Mouse (Mus musculus) lung, embryonic 14.5 days (tissue): ENCODE results near the gene Naa40. TPM values are rescaled to one million over a fixed set of nuclear protein-coding genes. Genes with fewer than 3 reads are reported as not detected.

Source experiments
- ATAC-seq: fragments of 200-750 bp; cut with Nextera tagmentation; 2 replicates; pipeline ENCODE4 v1.8.0; 2017; ENCODE audit warnings: mild to moderate bottlenecking, moderate TSS enrichment, moderate library complexity; ENCODE audit not compliant: insufficient read depth
- DNase-seq: peaks from one replicate; pipeline ENCODE4 v3.0.0-alpha.2; 2015
- H3K27ac ChIP-seq: fragments of 300-500 bp; sonication (generic); 2 replicates; pipeline ENCODE4 v1.5.1; 2014; ENCODE audit warnings: low read depth, mild to moderate bottlenecking, moderate library complexity
- H3K27me3 ChIP-seq: fragments of 300-500 bp; sonication (generic); 2 replicates; pipeline ENCODE4 v1.6.1; 2014; ENCODE audit warnings: low read length, control low read depth; ENCODE audit not compliant: insufficient read depth
- H3K36me3 ChIP-seq: fragments of 300-500 bp; sonication (generic); 2 replicates; pipeline ENCODE4 v1.6.1; 2014; ENCODE audit warnings: control low read depth; ENCODE audit not compliant: insufficient read depth
- H3K4me1 ChIP-seq: fragments of 300-500 bp; sonication (generic); 2 replicates; pipeline ENCODE4 v1.6.1; 2014; ENCODE audit warnings: antibody characterized with exemption, control low read depth; ENCODE audit not compliant: insufficient read depth
- H3K4me2 ChIP-seq: fragments of 300-500 bp; sonication (generic); 2 replicates; pipeline ENCODE4 v1.6.1; 2014; ENCODE audit warnings: mild to moderate bottlenecking
- H3K4me3 ChIP-seq: fragments of 300-500 bp; sonication (generic); 2 replicates; pipeline ENCODE4 v1.5.1; 2014; ENCODE audit warnings: low read depth, low read length
- H3K9ac ChIP-seq: fragments of 300-500 bp; sonication (generic); 2 replicates; pipeline ENCODE4 v1.6.1; 2014
- H3K9me3 ChIP-seq: fragments of 300-500 bp; sonication (generic); 2 replicates; pipeline ENCODE4 v1.6.1; 2016; ENCODE audit warnings: low read depth, low read length, control low read depth
- CTCF ChIP-seq: IDR thresholded peaks from 2 replicates; pipeline ENCODE4 v1.5.1; 2016; ENCODE audit warnings: antibody characterized with exemption, low read depth
- WGBS: fragments of 180-500 bp; shearing (Covaris S2); extraction: QIAGEN DNeasy Blood & Tissue Kit; methylation state at CpG from one replicate; pipeline ENCODE4 v1.1.7; 2014; 5-methylcytosine and 5-hydroxymethylcytosine counted together
- polyA plus RNA-seq: library from polyadenylated mRNA; unstranded; fragments of >200 nt; fragmentation: Nextera tagmentation; extraction: Ambion mirVana; gene quantifications from 2 replicates; pipeline ENCODE4 v1.2.1, GENCODE M21; 2014

Naa40 gene
- polyA plus RNA-seq, 1 experiment from 2014 or later: 65.8 TPM

DNA sequence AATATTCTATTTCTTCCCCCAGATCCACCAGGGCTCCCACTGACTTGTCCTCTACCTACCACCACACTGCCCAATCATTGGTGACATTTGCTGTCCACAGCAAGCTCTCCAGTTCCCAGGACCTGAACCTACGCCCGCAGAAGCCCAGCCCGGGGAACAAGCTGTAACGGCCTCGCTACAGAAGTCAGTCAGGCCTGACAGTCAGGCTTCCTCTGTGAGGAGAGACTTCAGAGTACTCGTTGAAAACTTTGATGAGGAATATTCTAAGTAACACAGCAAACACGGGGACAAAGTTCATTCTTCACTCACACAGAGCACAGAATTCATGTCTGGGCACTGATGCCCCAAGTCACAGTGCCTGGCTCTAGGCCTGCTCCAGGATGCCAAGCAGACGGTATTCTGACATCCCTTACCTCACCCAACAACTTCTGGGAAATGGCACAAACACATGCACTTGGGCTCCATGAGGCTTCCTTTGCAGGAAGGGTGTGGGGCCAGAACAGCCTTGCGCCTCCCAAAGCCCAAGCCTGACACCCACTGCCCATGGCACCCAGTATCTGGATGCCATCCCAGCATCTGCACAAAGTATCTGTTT lies 15.8 kb downstream of the Naa40 start:
- Histone ChIP-seq H3K27me3 (no peaks in the 10 kb centered on the region), H3K4me1 (no peaks in the 10 kb centered on the region), H3K36me3 (peaks cover 44% of the 10 kb centered on the region), H3K4me2 (no peak overlapping the region), H3K27ac (no peak overlapping the region), H3K4me3 (no peak overlapping the region), H3K9ac (no peak overlapping the region), H3K9me3 (no peaks in the 10 kb centered on the region)
- WGBS: 85% methylated on average over 9 of the region's 9 CpGs
- DNase-seq (no peak), ATAC-seq (no peak)
- TF ChIP-seq CTCF: no peak

DNA sequence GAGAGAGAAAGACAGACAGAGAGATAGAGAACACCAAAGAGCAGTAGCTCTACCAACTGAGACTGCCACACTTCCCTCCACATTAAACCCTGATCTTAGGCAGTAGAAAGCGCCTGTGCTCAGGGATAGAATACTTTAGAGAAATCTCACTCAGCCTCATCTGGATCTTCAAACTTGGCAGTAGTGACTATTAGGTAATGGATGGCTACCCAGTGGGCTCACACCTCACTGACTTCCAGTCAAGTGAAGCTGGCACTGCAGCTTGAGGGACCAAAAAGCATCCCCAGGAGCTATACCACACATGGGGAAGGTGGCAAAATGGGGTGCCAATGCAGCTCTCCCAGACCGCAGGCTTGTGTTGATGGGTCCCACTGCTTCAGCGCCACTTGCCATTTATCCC lies 16.7 kb downstream of the Naa40 start:
- DNase-seq: no peak
- Histone ChIP-seq H3K9ac (no peak overlapping the region), H3K4me3 (no peak overlapping the region), H3K9me3 (no peaks in the 10 kb centered on the region), H3K36me3 (peaks cover 35% of the 10 kb centered on the region), H3K27me3 (no peaks in the 10 kb centered on the region), H3K4me2 (no peak overlapping the region), H3K27ac (no peak overlapping the region), H3K4me1 (no peaks in the 10 kb centered on the region)
- no peak for TF ChIP-seq CTCF
- 86% methylated on average over 3 of the region's 3 CpGs for WGBS
- no peak for ATAC-seq

DNA sequence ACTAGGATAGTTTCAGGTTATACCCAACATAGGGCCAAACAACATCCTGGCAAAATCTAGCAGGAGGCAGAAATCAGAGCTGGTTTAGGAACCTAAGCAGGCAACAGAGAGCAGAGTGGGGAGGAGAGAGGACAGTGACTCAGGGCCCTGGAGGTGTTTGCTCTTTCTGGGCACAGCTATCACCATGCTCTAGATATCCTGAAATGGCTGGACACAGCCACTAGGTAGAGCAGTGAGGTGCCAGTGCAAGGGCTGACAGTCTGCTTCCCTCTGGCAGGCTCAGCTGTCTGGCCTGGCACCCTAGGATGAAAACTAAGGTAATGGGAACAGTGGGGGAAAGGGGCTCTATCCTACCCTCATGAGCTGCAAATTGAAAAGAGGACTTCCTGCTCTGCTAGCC lies 17.5 kb downstream of the Naa40 start:
- Histone ChIP-seq H3K4me3 (no peak overlapping the region), H3K9me3 (no peaks in the 10 kb centered on the region), H3K27me3 (no peaks in the 10 kb centered on the region), H3K4me1 (no peaks in the 10 kb centered on the region), H3K9ac (no peak overlapping the region), H3K27ac (no peak overlapping the region), H3K36me3 (peaks cover 31% of the 10 kb centered on the region), H3K4me2 (no peak overlapping the region)
- no peak for ATAC-seq
- TF ChIP-seq CTCF: 0 out of 2 replicates have a peak, but pooled peaks have one; percentile 10
- no peak for DNase-seq

DNA sequence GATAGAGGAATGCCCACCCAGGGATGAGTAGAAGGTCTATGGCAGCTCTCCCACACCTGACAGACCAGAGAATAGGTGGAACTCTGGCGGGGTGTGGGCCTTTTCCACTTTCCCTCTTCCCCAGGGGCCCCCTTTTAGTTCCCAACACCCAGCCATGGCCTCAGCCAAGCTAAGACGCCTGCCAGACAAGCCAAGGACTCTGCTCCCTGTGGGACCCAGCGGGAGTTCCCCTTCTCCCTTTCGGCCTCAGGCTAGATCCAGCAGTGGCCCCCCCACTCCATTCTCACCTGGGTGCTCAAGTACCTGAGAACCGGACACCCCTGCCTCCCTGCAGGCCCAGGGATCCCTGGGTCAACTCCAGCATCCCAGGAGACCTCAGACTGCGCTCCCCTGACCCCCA lies 18.8 kb downstream of the Naa40 start:
- ATAC-seq (no peak), DNase-seq (no peak)
- H3K9ac ChIP-seq: no peak overlapping the region
- TF ChIP-seq CTCF: no peak
- peaks cover 19% of the 10 kb centered on the region for H3K36me3 ChIP-seq
- H3K4me3 ChIP-seq: no peak overlapping the region
- no peaks in the 10 kb centered on the region for H3K9me3 ChIP-seq
- WGBS: 83% methylated on average over 6 of the region's 6 CpGs
- no peaks in the 10 kb centered on the region for H3K27me3 ChIP-seq
- no peaks in the 10 kb centered on the region; the same call in 1 of the 2 replicates for H3K4me1 ChIP-seq
- H3K27ac ChIP-seq: no peak overlapping the region
- no peak overlapping the region for H3K4me2 ChIP-seq

DNA sequence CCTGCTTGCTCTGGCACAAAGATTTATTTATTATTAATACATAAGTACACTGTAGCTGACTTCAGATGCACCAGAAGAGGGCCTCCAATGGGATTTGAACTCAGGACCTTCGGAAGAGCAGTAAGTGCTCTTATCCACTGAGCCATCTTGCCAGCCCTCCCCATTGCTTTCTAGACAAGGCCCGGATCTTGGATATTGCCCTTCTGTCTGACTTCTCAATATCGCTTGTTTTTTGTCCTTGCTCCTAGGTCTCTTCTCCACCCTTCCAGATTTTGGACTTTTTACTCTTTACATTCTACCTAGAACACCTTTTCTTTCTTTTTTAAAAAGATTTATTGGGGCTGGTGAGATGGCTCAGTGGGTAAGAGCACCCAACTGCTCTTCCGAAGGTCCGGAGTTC lies 22.2 kb downstream of the Naa40 start:
- Histone ChIP-seq H3K4me2 (no peak overlapping the region), H3K9me3 (no peaks in the 10 kb centered on the region), H3K36me3 (peaks cover 21% of the 10 kb centered on the region), H3K27ac (no peak overlapping the region), H3K9ac (no peak overlapping the region), H3K4me1 (peaks cover 15% of the 10 kb centered on the region), H3K4me3 (no peak overlapping the region), H3K27me3 (no peaks in the 10 kb centered on the region)
- WGBS: 95% methylated on average over 5 of the region's 5 CpGs
- no peak for DNase-seq
- no peak for ATAC-seq
- no peak for TF ChIP-seq CTCF

DNA sequence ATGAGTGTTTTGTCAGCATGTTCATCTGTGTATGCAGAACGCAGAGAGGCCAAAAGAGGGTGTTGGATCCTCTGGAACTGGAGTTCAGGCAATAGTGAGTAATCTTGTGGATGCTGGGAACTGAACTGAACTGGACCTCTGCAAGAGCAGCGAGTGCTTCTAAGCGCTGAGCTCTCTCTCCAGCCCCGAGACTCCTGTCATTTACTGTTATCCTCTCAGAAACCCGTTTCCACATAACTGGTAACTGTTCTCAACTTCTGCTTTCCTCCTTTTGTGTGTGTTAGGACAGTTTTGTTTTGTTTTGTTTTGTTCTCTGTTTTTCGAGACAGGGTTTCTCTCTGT lies 23.1 kb downstream of the Naa40 start:
- TF ChIP-seq CTCF: no peak
- Histone ChIP-seq H3K4me2 (peak overlapping the region; percentile 95), H3K9ac (peak overlapping the region; percentile 32), H3K4me1 (peaks cover 15% of the 10 kb centered on the region), H3K4me3 (peak overlapping the region; percentile 89), H3K27ac (no peak overlapping the region), H3K9me3 (no peaks in the 10 kb centered on the region), H3K27me3 (no peaks in the 10 kb centered on the region), H3K36me3 (peaks cover 29% of the 10 kb centered on the region)
- peak; percentile 4; the same call in 1 of the 2 replicates for ATAC-seq
- 12% methylated on average over 6 of the region's 6 CpGs for WGBS
- DNase-seq: no peak

DNA sequence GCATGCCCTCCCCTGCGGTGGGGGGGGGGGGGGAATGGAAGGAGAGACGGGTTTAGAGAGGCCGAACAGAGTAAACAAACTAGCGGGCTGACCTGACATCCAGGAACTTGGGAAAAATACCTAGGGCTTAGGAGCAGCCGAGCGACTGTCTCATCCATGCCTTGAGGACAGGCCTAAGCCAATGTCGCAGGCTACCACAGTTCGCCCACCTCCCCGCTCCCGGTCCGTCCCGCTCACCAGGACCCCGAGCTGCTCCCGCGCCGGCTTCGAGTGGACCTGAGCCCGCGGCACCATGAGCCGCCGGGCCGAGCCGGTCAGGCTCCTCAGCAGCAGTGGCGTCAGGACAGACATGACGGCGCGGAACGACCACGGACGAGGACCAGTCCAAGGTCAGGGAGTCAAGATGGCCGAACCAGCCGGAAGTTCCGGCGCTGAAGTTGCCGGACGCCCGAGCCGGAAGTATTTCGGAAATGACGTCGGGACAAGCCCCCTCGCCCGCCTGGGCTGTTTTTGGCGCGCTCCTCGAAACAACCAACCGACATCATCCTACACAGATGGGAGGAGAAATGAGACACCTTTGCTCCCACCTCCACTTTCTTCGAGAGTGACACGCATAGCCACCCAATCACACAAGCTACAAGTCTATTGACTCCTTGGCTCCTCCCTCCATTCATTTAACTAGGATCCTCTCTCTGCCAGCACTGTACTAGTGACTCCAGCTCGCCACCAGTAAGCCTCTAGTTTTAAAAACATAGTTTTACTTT lies 23.6 kb downstream of the Naa40 start, which contains the start of gene Cox8a:
Gene Cox8a, minus strand, starts transcription at position 455 of the 764 bp plus-strand sequence.
- under 1% methylated on average over 50 of the region's 50 CpGs for WGBS
- H3K27ac ChIP-seq: peak within 1 kb of the TSS; percentile 84
- DNase-seq: peak; percentile 99
- peak; percentile 98 for ATAC-seq
- H3K4me1 ChIP-seq: peaks cover 15% of the 10 kb centered on the region
- peak within 1 kb of the TSS; percentile 83 for H3K9ac ChIP-seq
- H3K4me2 ChIP-seq: peak within 1 kb of the TSS; percentile 95
- no peak for TF ChIP-seq CTCF
- H3K27me3 ChIP-seq: no peaks in the 10 kb centered on the region
- H3K4me3 ChIP-seq: peak within 1 kb of the TSS; percentile 89
- H3K9me3 ChIP-seq: no peaks in the 10 kb centered on the region
- peaks cover 31% of the 10 kb centered on the region for H3K36me3 ChIP-seq
